Mouse (Mus musculus) cerebellum, adult 2 months (tissue): ENCODE measurements around the gene Ift52.

Source experiments
- CTCF ChIP-seq: fragments of 200-500 bp; IDR thresholded peaks from 2 replicates; pipeline ENCODE4 v1.5.1; 2011; ENCODE audit warnings: low read depth, mild to moderate bottlenecking, control low read depth, low read length, moderate library complexity, borderline replicate concordance; ENCODE audit not compliant: insufficient read depth
- POLR2A ChIP-seq: fragments of 200-500 bp; IDR thresholded peaks from 2 replicates; pipeline ENCODE4 v1.6.1; 2011; ENCODE audit warnings: low read length, control low read depth, borderline replicate concordance; ENCODE audit not compliant: insufficient read depth

DNA sequence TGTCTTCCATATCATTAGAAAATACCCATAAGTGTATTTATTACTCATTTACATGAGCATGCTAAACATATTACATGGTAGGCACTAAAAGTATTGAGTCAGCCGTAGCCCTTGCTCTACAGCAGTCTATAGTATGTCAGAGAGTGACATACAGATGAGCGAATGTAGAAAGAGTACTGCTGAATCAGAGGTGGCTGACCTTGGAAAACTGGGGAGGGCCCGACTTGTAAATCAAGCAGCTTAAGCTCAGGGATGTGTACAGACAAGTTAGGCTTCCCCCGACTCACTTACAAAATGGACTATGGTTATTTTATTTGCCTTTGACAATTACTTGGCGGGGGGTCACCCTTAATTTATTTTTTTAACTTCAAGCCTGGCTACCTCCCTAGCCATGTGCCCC lies 14.1 kb downstream of the Ift52 start:
- no peak for TF ChIP-seq POLR2A
- no peak for TF ChIP-seq CTCF
